Mouse (Mus musculus) CH12.LX (cell line): ENCODE data around the gene Tprkb.

Experiments
- CHD1 ChIP-seq: IDR thresholded peaks from 2 replicates; pipeline ENCODE4 v1.6.1; 2012; ENCODE audit warnings: low read depth, low read length, improper control_type of control experiment, inconsistent platforms
- EP300 ChIP-seq: IDR thresholded peaks from 2 replicates; pipeline ENCODE4 v1.6.1; 2011; ENCODE audit warnings: low read length, improper control_type of control experiment
- POLR2A ChIP-seq: IDR thresholded peaks from 2 replicates; pipeline ENCODE4 v1.6.1; 2011; ENCODE audit warnings: low read depth, mild to moderate bottlenecking, improper control_type of control experiment, low read length
- SMC3 ChIP-seq: IDR thresholded peaks from 2 replicates; pipeline ENCODE4 v1.6.1; 2011; ENCODE audit warnings: low read depth, low read length, improper control_type of control experiment
- TCF12 ChIP-seq: IDR thresholded peaks from 2 replicates; pipeline ENCODE4 v1.6.1; 2014; ENCODE audit warnings: low read depth, mild to moderate bottlenecking, inconsistent platforms, low read length, improper control_type of control experiment
- USF1 ChIP-seq: IDR thresholded peaks from 2 replicates; pipeline ENCODE4 v1.6.1; 2014; ENCODE audit warnings: low read depth, mild to moderate bottlenecking, inconsistent platforms, low read length, improper control_type of control experiment
- USF2 ChIP-seq: conservative IDR thresholded peaks from 2 replicates; pipeline ENCODE4 v1.6.1; 2011; ENCODE audit warnings: low read depth, low read length, improper control_type of control experiment
- ZC3H11A ChIP-seq: IDR thresholded peaks from 2 replicates; pipeline ENCODE4 v1.6.1; 2012; ENCODE audit warnings: low read depth, mild to moderate bottlenecking, inconsistent platforms, low read length, improper control_type of control experiment

- TF ChIP-seq USF1, result no peak
- TF ChIP-seq ZC3H11A, result no peak
- no peak for TF ChIP-seq EP300
- TF ChIP-seq TCF12, result no peak
- no peak for TF ChIP-seq POLR2A
- TF ChIP-seq USF2, result no peak
- no peak for TF ChIP-seq SMC3
- no peak for TF ChIP-seq CHD1
Observed at GRCm38 (mm10) chr6:85975761-85976160, 64.1 kb downstream of the Tprkb start.
